Mouse (Mus musculus) adrenal gland, adult 2 months (tissue): ENCODE measurements at regions not wholly inside any gene's neighbourhood (a gene's known extent, or its start where the extent isn't known, plus 50 kb on each side); places are given as distances from the start of the nearest gene placed in this dataset.
"Not testable (repeated sequence)": the region's sequence is repeated elsewhere in the genome, so short reads cannot be mapped to it uniquely, and the experiment has no call there.

Experiments used
- DNase-seq: peaks from one replicate; pipeline ENCODE4 v3.0.0; 2021

GRCm38 (mm10) chr3:60804711-60805293 lies 197.8 kb upstream of the P2ry1 start:
- no peak for DNase-seq

DNA sequence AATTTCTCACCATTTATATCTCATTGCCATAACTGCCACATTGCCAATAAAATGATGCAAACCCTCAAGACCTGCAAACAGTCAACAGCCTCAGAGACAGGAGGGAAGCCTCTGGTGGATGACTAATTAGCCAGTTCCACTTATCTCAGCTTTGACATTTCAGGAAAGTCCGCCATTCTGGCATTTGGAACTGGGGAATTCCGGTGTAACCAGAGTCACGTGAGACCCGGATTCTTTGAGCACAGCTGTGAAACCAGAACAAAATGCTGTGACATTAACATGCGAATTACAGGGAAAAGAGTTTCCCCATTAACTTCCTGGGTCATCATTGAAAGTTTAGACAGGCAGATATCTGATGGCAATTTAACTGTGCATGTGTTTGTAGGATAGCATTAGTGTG lies 190.7 kb upstream of the P2ry1 start:
- DNase-seq, result no peak

DNA sequence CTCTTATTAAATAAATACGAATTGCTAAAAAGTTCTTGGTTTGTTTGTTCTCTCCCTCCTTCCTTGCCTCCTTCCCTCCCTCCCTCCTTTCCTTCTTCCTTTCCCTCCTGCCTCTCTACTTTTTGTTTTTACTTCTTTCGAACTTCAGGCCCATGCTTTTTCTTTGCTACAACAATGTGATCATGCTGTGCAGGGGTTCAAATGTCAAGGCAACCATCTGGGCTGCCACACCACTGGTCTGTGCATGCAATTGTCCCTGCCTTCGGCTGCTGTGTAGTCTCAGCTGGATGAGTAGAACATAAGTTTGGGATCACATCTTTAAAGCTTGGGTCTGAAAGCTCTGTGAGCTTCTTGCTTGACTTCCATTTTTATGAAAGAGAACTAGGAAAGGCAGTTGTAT lies 189.1 kb upstream of the P2ry1 start:
- no peak for DNase-seq

DNA sequence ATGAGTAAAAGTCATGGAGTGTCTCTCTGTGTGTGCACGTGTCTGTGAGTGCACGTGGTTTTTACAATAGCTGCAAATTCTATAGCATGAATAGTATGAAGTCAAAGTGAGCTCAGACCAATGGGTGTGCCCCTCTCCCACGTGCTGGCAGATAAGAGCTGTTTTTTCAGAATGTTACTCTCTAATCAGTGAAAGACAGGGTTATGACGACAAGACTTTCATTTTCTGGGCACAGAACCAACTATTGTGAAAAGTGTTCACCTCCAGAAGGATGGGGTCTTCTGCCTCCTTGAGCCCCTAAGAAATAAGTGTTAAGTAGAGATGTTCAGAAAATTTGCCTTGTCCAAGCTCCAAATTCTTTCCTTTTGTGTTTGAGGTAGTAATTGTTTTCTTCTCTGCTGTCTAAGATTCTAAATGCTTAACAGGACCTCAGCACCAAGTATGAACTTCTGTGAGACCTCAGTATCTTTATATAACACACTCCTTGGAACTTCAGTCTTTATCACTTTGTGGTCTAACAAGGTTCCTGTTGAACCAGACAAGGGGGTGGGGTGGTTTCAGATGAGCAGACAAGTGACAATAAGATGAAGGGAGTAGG lies 182.8 kb upstream of the P2ry1 start:
- DNase-seq, result no peak

DNA sequence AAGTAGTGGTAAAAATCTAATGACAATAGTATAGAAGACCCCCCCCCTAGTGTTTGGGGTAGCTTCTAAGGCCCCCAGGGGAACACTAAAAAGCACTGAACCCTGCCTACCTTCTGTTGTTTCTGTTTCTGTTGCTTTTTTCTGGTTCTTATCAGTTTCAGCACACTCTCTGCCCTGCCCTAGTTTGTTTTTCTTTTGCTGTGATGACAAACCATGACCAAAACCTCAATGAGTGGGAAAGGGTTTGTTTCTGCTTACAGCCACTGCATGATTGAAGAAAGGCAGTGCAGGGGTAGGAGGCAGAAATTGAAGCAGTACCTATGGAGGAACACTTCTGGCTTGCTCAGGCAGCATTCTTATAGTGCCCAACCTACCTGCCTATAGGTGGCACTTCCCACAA lies 181.1 kb upstream of the P2ry1 start:
- no peak for DNase-seq

DNA sequence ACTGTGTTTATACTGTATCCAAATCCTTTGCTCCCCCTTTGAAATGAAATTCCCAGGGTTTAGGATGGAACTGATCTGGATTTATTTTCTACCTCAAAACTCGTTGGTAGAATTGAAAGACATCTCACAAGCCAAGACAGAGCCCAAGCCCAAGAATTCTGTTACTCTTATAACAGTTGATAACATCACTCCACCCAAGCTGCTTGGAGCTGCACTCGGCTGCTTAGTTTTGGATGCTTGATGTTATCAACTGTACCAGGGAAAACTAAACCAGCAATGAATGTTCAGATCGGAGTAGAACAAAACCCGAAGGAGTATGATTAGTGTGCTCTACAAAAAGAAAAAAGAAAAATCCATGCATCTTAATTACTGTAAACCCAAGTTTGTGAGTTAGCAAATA lies 175.8 kb upstream of the P2ry1 start:
- no peak for DNase-seq

- DNase-seq, result no peak
Observed at GRCm38 (mm10) chr3:60832385-60832784, 170.2 kb upstream of the P2ry1 start.

DNA sequence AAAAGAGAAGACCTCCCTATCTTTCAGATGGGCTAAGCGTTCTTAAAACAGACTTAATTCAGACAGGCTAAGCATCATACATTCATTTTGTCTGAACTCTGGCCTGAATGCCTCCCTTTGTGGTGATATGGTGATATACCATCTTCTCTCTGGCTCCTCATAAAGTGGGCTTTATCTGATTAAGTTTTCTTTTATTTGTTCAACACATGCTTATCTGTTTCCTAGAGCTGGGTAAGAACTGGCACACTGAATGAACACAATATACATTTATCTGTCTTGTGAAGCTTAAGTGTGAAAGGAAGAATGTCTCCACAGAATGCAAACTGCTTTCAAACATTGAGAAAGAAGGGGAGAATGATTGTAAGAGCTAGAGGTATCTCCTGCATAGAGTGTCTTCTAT lies 160.7 kb upstream of the P2ry1 start:
- DNase-seq, result no peak

DNA sequence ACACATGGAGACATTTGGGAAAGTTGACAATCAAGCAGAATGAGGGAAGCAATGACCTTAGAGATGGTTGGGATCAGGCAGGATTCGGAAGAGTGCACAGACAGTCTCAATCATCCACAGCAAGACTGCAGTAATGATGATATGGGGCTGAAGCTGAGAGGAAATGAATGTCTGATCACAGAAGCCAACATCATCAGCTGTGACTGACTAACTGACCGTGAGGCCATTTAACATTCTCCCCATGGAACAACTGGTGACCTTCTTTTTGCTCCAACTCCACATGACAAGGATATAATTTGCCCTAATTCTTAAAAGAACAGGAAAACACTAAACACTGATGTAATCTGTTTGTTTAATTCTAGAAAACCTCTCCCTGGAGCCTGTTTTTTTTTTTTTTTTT lies 157.3 kb upstream of the P2ry1 start:
- DNase-seq, result no peak

DNA sequence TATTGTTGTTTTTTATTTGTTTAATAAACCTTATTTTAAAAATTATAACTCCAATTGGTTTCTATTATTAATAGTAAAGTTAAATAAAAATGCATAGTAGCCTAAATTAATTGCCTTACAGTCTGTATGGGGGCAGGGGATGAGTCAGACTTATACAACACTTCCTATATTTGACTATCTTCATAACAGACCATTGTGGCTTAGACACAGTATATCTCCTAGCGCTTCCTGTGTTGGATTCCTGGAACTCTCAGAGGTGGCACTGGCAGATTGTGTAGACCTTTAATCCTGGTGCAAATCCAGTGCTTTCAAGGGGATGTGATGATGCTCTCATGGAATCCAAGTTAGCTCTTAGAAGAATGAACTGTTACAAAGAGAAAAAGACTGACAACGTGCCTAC lies 154.2 kb upstream of the P2ry1 start:
- DNase-seq, result no peak

DNA sequence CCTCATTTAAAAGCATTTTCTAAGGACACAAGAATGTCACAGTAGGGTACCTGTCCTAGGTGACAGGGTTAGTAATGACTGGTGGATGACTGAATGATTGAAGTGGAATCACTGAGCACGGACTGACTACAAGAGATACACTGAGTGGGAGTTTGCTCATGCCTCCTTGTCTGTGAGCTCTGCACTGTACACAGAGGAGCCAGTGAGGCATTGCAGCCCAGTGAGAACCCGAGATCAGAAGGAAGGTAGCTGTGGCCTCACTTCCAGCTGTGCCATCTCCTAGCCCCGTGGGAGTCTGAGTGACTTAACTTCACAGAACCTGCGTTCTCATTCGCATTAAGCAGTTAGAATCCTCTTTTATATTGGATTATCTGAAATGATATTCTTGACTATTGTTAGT lies 148.8 kb upstream of the P2ry1 start:
- no peak for DNase-seq

DNA sequence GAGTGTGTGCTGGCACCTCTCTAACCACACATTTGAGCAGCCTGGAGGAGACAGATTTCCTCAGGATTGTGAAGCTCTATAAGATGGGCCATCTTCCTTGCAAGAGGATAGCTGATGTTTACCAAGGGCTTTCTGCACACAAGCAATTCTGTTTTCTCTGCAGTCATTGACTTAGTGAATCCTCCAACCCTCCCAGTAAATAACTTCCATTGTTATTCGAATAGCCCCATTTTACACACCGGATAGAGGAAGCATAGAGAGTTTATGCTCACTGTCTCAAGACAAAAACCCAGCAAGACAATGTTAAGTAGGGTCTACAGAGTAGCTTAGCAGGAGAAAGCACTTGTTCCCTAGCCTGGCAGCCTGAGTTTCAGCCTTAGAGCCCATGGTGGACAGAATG lies 146.9 kb upstream of the P2ry1 start:
- no peak for DNase-seq

DNA sequence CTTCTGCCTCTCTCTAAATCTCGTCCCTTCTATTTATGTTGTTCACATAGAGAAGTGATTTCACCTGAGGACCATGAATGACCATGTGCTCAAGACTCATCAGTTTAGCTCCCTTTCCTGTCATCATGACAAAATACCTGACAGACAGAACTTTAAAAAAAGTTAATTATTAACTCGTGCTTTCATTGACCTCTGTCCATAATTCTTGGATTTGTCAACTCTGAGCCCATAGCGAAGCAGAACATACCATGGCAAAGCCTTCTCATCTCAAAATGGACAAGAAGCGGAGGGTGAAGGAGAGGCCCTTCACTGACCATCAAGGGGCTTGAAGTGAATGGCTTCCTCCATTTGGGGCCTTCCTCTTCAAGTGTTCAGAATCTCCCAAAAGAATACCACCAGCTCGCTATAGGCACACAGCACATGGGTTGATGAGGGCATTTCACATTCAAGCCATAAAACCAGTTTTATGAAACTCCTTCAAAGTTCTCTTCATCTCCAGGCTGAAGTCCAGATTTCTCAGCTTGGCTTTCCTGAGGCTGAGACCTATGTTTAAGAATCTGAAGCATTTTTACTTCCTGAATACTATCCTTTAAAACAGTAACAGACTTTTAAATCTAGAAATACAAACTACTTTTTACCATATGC lies 144.0 kb upstream of the P2ry1 start:
- DNase-seq, result no peak

DNA sequence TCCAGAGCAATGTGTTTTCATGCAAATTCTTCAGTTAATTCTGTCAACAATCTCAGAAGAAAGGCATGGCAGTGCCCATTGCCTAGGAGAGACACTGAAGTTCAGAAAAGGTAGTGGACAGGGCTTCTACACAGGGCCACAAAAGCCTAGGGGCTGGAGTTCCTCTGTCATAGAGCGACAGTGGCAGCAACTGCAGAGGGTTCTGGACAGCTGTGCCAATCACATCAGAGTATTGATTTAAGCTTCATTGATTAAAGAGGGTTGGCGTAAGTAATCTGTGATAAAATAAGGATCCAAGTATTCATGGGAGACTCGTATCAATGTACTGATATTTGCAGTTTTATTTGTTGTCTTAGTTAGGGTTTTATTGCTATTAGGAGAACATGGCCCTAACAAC lies 143.5 kb upstream of the P2ry1 start:
- DNase-seq, result no peak

DNA sequence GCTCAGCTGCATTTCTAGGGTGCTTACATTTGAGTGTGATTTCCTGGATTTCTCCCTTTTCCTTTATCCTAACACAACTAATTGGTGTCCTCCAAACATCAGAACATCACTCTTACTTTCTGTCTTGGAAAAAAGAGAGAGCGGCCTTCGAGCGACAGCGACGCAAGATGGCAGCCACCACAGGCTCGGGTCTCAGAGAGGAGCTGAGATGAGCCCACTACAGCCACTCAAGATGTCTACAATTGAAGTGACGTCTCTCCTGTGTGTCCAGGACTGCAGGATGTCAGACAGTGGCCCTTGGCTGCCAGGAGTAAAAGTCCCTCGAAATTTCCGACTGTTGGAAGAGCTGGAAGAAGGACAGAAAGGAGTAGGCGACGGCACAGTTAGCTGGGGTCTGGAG lies 125.7 kb upstream of the P2ry1 start:
- DNase-seq, result not testable (repeated sequence)

DNA sequence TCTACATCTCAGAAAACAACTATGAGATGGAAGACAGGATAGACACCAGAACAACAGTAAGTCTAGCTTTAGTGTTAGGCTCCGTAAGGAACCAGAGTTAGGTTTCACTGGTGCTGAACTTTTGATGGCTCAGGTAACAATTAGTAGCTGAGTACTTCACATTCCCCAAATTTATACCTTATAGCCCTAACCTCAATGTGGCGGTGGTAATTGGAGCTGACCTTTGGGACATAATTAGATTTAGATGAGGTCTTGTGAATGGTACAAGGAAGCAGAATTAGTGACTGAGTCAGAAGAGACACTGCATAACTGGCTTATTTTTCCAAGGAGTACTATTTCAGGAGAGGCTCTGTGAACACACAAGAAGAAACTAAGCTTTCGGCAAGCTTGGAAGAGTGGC lies 123.7 kb upstream of the P2ry1 start:
- no peak for DNase-seq

DNA sequence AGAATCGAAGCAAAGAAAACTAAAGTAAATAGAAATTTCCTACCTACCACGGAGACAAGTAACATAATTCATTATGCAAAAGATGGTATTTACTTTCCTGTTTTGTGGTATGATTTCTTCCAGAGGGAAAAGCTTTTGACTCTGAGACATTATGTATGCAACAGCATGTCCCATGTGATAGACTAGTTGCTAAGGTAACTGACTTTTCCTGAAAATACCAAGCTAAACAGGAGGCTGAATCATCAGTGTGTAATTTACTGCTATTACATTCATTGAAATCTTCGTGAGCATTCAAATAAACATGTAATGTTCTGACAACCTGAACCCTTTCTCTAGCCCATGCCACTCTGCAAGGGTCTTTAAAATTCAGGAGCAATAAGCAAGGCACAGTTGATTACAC lies 118.6 kb upstream of the P2ry1 start:
- no peak for DNase-seq

DNA sequence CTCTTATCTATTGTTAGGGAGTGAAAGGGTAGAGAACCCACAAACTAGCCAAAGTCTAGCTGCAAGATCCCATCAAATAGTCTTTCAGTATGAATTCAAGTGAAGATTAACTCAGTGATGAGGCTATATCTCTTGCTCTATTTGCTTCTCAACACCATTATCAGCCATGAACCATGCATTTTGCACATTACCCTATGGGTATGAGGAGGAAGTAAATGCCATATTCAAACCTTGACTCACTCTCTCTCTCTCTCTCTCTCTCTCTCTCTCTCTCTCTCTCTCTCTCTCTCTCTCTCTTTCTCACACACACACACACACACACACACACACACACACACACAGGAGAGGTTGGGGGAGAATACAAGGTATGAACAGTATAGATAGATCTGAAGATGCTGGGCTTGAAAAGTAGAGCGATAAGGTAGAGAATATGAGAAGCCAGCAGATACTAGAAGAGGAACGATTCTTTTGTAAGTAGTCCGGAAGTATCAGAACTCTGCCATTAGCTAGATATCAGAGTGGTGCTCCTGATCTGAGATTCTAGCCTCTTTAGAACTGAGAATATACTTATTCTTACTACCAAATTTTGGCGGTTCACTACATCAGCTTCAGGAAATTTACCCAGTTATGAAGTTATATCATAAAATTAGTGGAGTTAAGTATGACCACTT lies 113.3 kb upstream of the P2ry1 start:
- no peak for DNase-seq

DNA sequence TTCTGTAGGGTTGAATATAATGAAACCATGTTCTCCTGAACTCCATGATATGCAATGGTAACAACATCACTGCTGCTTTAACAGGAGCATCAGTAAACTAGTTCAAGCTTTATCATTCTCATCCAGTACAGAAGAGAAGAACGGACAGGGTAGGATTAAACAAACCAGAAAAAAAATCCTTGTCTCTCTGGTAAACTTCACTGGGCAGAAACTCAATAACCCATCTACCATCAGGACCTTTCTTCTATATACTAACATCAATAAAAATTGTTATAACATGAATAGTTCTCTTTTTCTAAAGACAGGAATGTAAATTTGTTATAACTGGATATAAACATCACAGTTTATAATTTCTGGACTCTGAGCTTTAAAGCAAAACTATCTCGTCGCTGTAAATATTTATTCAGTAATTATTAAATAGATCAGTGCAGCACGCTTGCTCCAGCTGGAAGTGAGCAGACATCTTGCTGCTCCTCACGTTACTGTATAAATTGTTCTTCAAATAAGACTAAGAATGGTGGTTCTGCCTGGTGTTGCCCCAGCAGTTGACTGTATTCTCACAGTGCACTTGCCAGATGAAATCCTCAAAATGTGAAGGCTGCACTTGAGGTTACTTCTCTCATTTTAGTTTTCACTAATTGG lies 104.8 kb upstream of the P2ry1 start:
- DNase-seq, result no peak

DNA sequence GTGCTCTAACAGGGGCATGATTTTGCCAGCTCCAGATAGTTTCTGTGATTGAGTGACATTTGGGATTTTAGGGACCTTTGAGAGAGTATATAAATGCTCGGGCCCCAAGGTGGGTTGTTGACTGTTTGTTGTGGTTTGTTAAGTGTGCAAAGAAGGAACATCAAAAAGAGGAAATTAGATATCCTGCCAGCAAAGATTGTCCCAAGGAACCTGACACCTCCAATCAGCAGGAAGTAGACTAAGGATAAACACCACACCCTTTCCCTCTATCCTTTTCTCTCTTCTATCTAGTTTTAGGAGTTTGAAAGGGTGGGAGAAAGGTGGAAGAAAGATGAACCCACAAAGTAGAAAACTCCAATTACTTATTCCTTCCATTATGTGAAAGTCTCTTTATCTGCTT lies 103.9 kb upstream of the P2ry1 start:
- DNase-seq, result no peak

DNA sequence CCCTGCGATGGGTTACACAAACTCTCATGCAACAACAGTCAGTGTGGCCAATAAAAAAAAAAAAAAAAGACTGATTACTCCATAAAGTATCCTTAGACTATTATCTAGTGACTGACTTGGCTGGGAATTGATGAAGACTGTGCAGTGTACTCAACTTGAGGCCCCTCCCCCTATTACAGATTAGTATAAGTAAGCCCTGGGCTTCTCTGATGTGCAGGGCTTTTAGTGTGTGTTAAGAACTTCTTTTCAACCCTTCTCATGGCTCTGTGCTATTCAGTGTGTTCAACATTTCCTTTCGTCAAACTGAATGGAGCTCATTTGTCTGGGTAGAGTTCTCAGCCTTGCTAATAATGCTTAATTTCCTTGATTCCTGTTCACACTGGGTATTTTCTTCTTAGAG lies 101.0 kb upstream of the P2ry1 start:
- no peak for DNase-seq

DNA sequence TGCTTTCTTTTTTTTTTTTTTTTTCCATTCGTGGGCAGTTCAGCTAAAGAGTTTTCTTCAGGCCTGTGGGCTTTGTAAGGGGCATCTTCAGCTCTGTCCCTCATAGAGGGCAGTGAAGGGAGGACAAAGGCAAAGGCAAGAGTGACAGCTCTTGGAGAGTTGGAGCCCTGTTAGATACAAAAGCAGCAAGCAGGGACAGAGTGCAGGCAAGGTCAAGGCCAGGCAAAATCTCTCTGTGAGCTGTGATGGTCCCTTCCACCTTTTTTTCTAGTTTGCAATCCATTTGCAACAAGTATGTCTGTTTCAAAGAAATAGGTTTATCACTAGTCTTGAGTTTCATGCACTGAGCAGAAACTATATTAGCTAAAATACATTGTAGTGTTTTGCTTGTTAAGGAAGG lies 86.2 kb upstream of the P2ry1 start:
- no peak for DNase-seq

DNA sequence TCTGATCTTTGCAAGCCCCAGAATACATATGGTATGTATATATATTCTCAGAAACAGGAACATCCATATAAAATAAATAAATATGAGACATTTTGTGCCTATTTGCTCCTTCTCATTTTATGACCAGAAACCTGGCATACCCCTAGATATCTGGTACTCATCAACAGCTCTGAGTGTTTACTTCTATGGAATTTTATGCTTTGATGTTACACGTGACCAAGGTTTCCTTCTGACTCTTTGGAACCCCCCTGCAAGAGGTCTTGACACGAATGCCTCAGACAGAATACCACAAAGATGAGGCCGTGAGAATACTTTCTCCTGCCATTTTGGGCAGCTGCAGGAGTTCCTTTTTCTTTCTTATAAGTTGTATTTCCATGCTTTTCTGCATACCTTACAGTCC lies 85.3 kb upstream of the P2ry1 start:
- no peak for DNase-seq
